Mouse (Mus musculus): ENCODE data around the gene Fbn1. TPM values are rescaled to one million over a fixed set of nuclear protein-coding genes. Genes with fewer than 3 reads are reported as not detected.

Fbn1 gene
- polyA plus RNA-seq (2015; fragmentation: Nextera tagmentation; extraction: Ambion mirVana), result 3.4 and 3.8 TPM in 2 replicates

DNA sequence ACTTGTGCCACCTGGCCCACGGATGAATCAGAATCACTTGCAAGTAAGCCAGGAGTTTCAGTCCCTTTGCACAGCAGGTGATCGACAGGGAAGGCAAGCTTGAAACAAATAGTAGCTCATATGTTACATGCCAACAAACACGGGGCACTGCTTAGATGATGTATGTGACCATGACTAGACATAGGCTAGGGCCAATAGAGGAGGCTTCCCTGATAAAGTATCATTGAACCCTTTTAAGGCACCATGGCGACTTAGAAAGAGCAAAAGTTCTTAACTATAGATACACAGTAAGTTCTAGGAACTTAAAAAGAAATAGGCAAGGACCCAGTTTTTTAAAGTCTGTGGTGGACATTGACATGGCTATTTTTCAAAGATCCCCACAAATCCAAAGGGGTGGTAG, at the start of gene Fbn1:
TSS of gene Fbn1 (minus strand) at position 101 of the 400 bp plus-strand sequence.

DNA sequence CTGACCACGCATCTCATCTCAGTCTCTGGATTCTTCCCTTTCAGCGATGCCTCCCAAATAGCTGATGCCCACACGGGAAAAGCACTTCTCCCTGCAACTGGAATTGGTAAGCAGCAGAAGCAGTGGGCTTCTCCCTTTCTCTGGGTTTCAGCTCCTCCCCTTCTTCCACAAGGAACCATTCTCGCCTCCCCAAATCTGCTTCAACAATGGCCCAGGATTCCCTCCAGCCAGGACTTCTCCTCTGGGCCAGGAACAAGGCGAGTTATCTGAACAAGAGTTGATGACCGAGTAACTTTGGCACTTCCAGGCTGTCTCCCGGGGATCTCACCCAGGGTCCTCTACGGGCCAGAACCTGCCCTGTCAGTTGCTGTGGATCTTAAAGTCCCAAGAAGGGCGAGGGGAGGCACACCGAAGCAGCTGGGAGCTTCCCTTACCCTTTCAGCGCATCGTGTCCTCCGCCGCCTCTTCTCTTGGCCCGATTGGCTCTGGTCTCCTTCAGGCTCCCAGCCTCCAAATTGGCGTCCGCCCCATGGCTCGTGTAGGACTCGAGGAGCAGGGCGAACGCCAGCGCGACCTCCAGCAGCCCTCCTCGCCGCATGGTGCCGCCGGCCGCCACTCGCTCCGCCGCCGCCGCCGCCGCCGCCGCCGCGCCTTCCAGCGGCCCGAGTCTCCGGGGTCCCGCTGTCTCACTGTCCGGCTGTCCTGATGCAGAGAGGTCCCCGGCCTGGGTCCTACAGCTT, 2.6 kb downstream of the Fbn1 start, which contains the start of gene Gm9913:
TSS of gene Gm9913 (plus strand) at position 84 of the 740 bp plus-strand sequence.

Other genes starting within 250 kb of the Fbn1 start
- gene Gm9913, start 2.9 kb downstream of the Fbn1 start, polyA plus RNA-seq (2015; fragmentation: Nextera tagmentation; extraction: Ambion mirVana), result 0.11 and 0.12 TPM in 2 replicates
- 1.5 and 1.6 TPM in 2 replicates for gene Cep152, start 117.1 kb upstream of the Fbn1 start, polyA plus RNA-seq (2015; fragmentation: Nextera tagmentation; extraction: Ambion mirVana)
- 428 and 455 TPM in 2 replicates for gene Eid1, start 165.1 kb upstream of the Fbn1 start, polyA plus RNA-seq (2015; fragmentation: Nextera tagmentation; extraction: Ambion mirVana)
- 4.6 and 4.9 TPM in 2 replicates for gene Shc4, start 216.2 kb upstream of the Fbn1 start, polyA plus RNA-seq (2015; fragmentation: Nextera tagmentation; extraction: Ambion mirVana)

All from neural tube, postnatal 0 days (tissue).